Mouse (Mus musculus) lung, postnatal 25 days (tissue): ENCODE measurements around the gene 1700030J22Rik.
A peak's percentile ranks its signal among the peaks of the same experiment; 100 is the strongest.

ENCODE experiments used
- DNase-seq: peaks from one replicate; pipeline ENCODE4 v3.0.0; 2022; ENCODE audit warnings: low spot score

Gene 1700030J22Rik

DNA sequence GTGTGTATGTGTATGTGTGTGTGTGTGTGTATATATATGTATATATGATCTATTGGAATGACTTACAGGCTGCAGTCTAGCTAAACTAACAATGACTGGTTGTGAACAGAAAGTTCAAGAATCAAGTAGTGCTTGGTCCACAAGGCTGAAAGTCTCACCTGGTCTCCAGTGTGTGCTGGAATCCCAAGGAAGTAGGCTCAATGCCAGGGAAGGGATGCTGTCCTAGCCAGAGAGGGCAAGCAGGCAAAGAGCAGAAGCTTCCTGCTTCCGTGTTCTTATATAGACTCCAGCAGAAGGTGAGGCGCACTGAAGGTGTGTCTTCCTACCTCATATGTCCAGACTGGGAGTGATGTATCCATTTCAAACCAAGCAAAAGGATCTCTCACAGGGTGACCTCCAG is 27.0 kb downstream of the 1700030J22Rik start:
- DNase-seq: no peak

- no peak for DNase-seq
Observed at GRCm38 (mm10) chr8:116951369-116951768, 27.4 kb downstream of the 1700030J22Rik start.

DNA sequence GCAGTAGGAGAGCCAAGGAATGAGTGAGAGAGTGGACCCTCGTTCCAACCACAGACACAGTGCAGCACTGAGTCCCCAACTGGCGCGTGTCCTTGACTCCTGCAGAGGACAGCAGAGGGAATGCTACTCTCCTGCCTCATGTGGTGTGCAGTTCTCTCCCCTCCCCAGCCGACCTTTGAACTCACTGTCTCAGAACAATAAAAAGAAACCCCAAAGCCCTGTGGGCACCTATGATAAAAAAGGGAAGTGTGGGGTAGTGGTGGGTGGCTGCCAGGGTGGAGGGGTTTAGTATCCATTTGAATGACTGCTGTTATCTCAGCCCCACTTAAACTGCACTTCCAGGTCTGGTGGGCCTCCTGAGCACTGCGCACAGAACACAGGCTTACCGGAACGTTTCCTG is 31.2 kb downstream of the 1700030J22Rik start:
- no peak for DNase-seq

- no peak for DNase-seq
Observed at GRCm38 (mm10) chr8:116946851-116947250, 31.9 kb downstream of the 1700030J22Rik start.

GRCm38 (mm10) chr8:116946268-116946838 is 32.4 kb downstream of the 1700030J22Rik start:
- DNase-seq: no peak

GRCm38 (mm10) chr8:116945169-116945910 is 33.4 kb downstream of the 1700030J22Rik start:
- DNase-seq: no peak

GRCm38 (mm10) chr8:116944385-116944696 is 34.4 kb downstream of the 1700030J22Rik start:
- DNase-seq: no peak

- peak; percentile 32 for DNase-seq
Observed at GRCm38 (mm10) chr8:116943555-116944384, 35.0 kb downstream of the 1700030J22Rik start.

- peak; percentile 87 for DNase-seq
Observed at GRCm38 (mm10) chr8:116943161-116943554, 35.6 kb downstream of the 1700030J22Rik start, which contains the start of gene Atmin. Gene Atmin, plus strand, starts transcription at chr8:116943393.

- peak; percentile 24 for DNase-seq
Observed at GRCm38 (mm10) chr8:116942284-116943058, 36.3 kb downstream of the 1700030J22Rik start.

DNA sequence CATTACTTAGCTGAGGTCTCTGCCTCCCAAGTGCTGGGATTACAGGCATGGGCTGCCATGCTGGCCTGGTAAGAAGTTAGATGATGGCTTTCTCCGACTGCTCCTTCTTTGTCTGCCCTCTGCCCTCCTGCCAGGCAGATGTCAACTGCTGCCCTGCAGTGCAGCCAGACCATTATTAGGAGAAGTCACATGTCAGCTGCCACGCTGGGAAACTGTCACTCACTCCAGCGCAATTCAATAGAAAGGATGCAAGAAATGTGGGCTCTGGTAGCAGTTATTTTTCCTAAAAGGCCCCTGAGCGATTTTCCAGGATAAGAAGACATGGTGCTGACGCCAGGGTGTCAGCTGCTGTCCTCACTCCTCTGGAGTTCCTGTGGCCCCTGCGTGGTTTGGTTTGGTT is 43.3 kb downstream of the 1700030J22Rik start:
- no peak for DNase-seq

GRCm38 (mm10) chr8:116934976-116935375 is 43.8 kb downstream of the 1700030J22Rik start:
- no peak for DNase-seq

GRCm38 (mm10) chr8:116928588-116928987 is 50.2 kb downstream of the 1700030J22Rik start:
- no peak for DNase-seq

GRCm38 (mm10) chr8:116927880-116928279 is 50.9 kb downstream of the 1700030J22Rik start:
- no peak for DNase-seq

DNA sequence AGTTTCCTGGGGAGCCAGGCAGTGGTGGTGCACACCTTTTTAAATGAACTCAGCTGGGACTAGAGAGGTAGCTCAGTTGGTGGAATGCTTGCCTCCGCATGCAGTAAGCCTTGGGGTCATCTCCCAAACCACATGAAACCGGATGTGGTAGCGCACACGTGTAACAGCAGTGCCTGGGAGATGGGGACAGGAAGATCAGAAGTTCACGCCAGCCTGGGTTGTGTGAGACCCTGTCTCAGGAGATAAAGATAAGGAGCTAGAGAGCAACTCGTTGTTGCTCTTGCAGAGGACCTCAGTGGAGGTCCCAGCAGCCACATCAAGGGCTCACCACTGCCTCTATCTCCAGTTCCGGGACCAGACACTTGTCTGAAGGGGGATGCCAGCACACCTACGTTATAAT is 55.2 kb downstream of the 1700030J22Rik start:
- no peak for DNase-seq

DNA sequence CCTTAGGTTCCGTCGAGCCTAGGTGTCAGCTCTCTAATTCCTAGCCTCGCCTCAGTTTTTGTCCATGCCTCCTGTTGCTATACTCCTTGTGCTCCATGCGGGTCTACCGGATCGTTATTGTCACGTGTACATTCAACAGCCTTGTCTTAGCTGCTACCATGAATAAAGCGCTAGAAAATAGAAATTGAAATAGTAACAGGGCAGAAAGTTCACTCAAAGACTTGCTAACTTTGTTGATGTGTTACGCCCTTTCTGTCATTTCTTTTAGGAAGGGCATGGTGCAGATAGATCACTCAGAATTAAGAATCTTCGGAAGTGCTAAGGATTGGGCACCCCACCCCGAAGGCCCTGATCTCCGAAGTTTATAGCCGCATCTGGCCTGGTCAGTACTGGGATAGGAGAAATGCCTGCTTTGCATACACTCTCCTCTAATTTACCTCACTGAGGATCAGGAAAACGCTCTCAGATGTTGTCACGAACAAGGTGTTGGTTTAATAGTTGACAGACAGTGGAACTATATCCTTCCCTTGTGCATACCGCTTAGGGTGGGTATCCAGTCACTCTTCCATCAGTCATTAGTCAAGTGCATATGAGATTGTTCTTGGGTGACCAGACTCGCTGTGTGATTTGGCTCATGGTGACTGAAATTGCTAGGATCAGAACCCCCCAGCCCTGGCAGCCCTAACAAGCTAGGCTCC is 56.5 kb downstream of the 1700030J22Rik start:
- no peak for DNase-seq

DNA sequence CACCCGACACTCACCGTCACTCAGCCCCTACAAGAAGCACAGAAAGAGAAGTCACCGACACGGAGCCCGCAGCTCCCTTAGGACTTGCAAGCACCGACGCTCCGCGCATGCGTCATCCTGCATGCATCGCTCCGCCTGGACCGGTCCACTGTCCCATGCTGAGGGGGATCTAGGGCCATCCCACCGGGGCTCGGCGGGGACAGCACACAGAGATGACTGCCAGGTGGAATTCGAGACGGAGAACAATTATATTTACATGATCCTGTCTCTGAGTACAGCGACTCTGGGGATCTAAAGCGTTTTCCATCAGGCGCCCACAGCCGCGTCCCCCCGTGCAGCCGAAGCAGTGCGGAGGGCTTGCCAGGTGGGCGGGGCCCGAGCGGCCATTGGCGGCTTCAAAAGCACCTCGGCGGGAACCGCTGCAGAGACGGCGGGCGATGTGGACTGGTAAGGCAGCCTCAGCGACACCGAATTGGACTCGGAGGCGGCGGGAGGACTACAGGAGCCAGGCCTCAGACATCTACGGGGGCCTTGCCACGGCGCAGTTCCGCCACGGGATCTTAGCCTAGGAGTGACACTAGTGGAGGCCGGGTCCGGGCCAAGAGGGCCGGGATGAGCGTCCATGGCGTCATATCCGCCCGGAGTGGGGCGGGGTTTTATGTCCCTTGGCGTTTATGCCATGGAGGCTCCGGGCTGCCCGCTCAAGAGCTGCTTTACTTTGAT is 57.3 kb downstream of the 1700030J22Rik start, which contains the start of the genes Cmc2 and Cenpn:
Cmc2 (minus strand) TSS at position 119 of the 723 bp plus-strand sequence.
Cenpn (plus strand) TSS at position 394 of the 723 bp plus-strand sequence.
- DNase-seq: peak; percentile 89

DNA sequence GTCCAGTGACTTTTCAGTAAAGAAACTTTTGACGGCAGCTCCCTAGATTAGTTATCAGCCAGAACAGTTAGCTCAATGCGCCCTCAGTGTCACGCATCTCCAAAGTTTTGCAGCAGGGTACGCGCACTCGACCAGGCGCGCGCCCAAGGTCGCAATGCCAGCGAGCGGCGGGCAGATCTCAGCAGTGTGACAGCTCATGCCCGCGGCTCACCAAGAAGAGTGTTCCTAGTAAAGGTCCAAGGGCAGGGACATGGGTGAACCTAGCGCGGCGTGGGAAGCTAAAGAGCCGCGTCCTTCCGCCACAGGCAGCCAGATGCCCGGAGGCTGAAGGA is 57.8 kb downstream of the 1700030J22Rik start:
- DNase-seq: no peak
